Mouse (Mus musculus): ENCODE data around the gene Myo1d. TPM values are rescaled to one million over a fixed set of nuclear protein-coding genes. Genes with fewer than 3 reads are reported as not detected.

Myo1d gene
- polyA plus RNA-seq, 1 experiment from 2014 or later = 68.2 TPM

DNA sequence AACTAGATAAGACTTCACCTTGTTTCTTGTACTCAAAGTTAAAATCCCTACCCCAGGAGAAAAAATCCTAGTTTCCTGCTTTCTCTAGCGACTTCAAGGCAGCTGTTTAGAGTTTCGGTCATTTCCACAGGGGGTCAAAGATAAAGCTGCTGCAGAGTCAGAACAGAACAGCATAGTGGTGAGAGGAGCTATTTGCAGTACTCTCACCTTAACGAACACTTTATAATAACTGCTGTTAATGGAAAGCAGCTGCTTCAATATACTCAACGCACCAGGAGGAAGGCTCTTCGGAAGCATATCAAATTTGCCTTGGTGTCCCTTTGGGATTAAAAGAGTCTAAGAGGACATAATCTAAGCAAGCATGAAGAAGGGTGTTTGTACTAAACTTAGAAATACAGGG, 190.4 kb downstream of the Myo1d start:
- H3K4me2 ChIP-seq (replicated peaks) = no peak overlapping the region
- H3K9me3 ChIP-seq = no peaks in the 10 kb centered on the region
- H3K4me1 ChIP-seq (replicated peaks) = no peaks in the 10 kb centered on the region
- no peak overlapping the region for H3K4me3 ChIP-seq (replicated peaks)
- no peak overlapping the region for H3K27ac ChIP-seq
- no peaks in the 10 kb centered on the region for H3K27me3 ChIP-seq (replicated peaks)
- no peak overlapping the region for H3K9ac ChIP-seq
- H3K36me3 ChIP-seq = 0 out of 2 replicates have a peak, but pooled peaks cover 3% of the 10 kb centered on the region
- WGBS = 56% methylated on average over 5 of the region's 5 CpGs
- ATAC-seq = no peak

DNA sequence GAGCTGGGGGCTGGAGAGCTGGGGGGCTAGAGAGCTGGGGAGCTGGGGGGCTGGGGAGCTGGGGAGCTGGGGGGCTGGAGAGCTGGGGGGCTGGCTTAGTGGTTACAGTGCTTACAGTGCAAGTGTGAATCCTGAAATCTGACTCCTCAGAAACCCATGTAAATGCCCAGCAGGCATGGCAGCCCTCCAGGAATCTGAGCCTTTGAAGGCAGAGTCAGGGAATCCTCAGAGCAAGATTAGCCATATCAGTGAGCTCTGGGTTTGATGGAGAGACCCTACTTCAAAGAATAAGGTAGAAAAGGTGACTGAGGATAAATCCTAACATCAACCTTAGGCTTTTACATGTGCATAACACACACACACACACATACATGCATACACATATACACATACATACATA, 194.1 kb downstream of the Myo1d start:
- H3K4me1 ChIP-seq (replicated peaks) = no peaks in the 10 kb centered on the region
- H3K36me3 ChIP-seq = no peaks in the 10 kb centered on the region
- no peak overlapping the region for H3K9ac ChIP-seq
- no peak overlapping the region for H3K4me3 ChIP-seq (replicated peaks)
- H3K4me2 ChIP-seq (replicated peaks) = no peak overlapping the region
- H3K9me3 ChIP-seq = no peaks in the 10 kb centered on the region
- no peaks in the 10 kb centered on the region for H3K27me3 ChIP-seq (replicated peaks)
- ATAC-seq = no peak
- H3K27ac ChIP-seq = no peak overlapping the region

- Histone ChIP-seq H3K27me3 (replicated peaks) (no peaks in the 10 kb centered on the region), H3K27ac (no peak overlapping the region), H3K9me3 (no peaks in the 10 kb centered on the region), H3K4me3 (replicated peaks) (no peak overlapping the region), H3K36me3 (no peaks in the 10 kb centered on the region), H3K9ac (no peak overlapping the region), H3K4me2 (replicated peaks) (no peak overlapping the region), H3K4me1 (replicated peaks) (no peaks in the 10 kb centered on the region)
- WGBS = 52% methylated on average over 11 of the region's 11 CpGs
- ATAC-seq = no peak
These were observed 194.6 kb downstream of the Myo1d start for GRCm38 (mm10) chr11:80585211-80585610.

DNA sequence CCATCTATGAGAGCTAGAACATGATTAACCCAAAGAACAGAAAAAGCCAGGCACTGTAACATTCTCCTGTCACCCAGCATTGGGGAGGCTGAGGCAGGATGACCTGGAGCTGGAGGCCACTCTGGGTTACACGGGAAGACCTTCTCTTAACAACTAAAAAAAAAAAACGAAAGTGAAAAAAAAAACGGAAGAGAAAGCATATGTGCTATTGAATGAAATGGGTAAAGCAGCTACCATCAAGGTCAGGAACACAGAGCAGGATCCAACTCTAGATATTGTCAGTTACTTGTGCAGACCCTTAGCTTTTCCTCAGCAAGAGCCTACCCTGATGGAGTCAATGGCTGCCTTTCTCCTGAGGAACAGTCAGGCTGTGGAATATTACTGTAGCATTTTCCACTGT, 199.3 kb downstream of the Myo1d start:
- H3K27me3 ChIP-seq (replicated peaks) = no peaks in the 10 kb centered on the region
- WGBS = 85% methylated on average over 3 of the region's 3 CpGs
- H3K36me3 ChIP-seq = no peaks in the 10 kb centered on the region
- no peaks in the 10 kb centered on the region for H3K4me1 ChIP-seq (replicated peaks)
- H3K9ac ChIP-seq = no peak overlapping the region
- H3K27ac ChIP-seq = no peak overlapping the region
- no peak for ATAC-seq
- H3K4me3 ChIP-seq (replicated peaks) = no peak overlapping the region
- no peak overlapping the region for H3K4me2 ChIP-seq (replicated peaks)
- H3K9me3 ChIP-seq = no peaks in the 10 kb centered on the region

DNA sequence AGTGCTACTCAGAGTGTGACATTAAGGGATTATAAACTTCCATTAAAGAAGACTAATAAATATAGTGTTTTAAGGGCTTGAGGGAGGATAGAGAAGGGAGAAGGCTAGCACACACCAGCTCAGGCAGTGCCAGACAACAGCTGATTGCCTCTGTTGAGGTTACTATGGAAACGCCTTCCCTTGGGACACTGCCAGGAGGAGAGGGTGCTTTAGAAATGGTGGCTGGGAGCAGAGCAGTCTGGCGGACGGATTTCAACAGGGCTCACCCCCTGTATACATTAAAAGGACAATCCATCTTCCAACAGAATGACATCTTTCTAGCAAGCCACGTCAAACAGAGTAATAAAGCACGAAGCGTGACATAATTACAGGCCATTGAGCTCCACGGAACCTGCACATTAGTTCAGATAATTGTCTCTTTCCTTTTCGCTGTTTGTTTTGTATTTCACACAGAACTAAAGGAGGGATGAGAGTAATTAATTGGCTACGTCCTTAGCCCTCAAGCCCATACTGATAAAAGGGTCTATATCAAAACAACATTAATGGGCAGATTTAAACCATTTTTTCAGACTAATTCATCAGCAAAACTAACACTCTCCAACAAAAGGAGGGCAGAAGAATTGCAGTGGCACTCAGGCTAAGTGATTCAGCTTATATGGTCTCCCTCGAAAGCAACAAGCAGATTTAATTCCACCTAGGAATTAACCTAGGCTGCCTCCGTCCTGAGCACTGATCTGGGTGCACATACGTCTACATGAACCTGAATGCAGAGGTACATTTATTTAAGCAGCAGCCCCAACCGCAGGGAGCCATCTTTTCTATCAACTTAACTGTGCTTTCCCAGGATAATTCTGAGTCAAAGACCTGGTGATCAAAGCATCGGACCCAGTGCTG, 201.8 kb downstream of the Myo1d start:
- 23% methylated on average over 14 of the region's 14 CpGs for WGBS
- no peak overlapping the region for H3K27ac ChIP-seq
- peak; percentile 84 for ATAC-seq
- H3K36me3 ChIP-seq = no peaks in the 10 kb centered on the region
- no peaks in the 10 kb centered on the region for H3K9me3 ChIP-seq
- no peak overlapping the region for H3K9ac ChIP-seq
- H3K4me1 ChIP-seq (replicated peaks) = no peaks in the 10 kb centered on the region
- H3K27me3 ChIP-seq (replicated peaks) = no peaks in the 10 kb centered on the region
- no peak overlapping the region for H3K4me3 ChIP-seq (replicated peaks)
- H3K4me2 ChIP-seq (replicated peaks) = peak overlapping the region; percentile 35

DNA sequence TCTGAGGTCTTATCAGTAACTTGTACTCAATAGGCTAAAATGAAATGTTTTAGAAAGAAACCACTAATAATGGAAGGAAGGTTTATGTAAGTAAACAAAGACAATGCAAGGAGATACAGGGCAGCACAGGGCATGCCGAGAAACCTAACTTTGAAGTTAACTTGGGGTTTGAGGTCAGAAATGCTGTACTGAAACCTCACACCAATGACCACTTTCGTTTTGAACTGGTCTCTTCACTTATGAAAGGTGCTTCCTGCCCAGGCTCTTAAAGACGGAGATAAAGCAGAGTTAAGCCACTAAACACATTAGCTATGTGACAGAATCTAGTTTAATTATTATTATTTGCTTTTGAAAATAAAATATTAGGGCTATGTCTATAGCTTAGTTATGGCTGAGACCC, 204.0 kb downstream of the Myo1d start:
- Histone ChIP-seq H3K27me3 (replicated peaks) (no peaks in the 10 kb centered on the region), H3K4me1 (replicated peaks) (no peaks in the 10 kb centered on the region), H3K27ac (no peak overlapping the region), H3K9ac (no peak overlapping the region), H3K4me2 (replicated peaks) (no peak overlapping the region), H3K36me3 (no peaks in the 10 kb centered on the region), H3K4me3 (replicated peaks) (no peak overlapping the region), H3K9me3 (no peaks in the 10 kb centered on the region)
- 64% methylated on average over 3 of the region's 3 CpGs for WGBS
- ATAC-seq = no peak

GRCm38 (mm10) chr11:80566286-80566685, 213.5 kb downstream of the Myo1d start:
- ATAC-seq = no peak
- Histone ChIP-seq H3K36me3 (no peaks in the 10 kb centered on the region), H3K27me3 (replicated peaks) (no peaks in the 10 kb centered on the region), H3K27ac (no peak overlapping the region), H3K9ac (no peak overlapping the region), H3K9me3 (no peaks in the 10 kb centered on the region), H3K4me1 (replicated peaks) (no peaks in the 10 kb centered on the region), H3K4me2 (replicated peaks) (no peak overlapping the region), H3K4me3 (replicated peaks) (no peak overlapping the region)
- 85% methylated on average over 3 of the region's 3 CpGs for WGBS

- Histone ChIP-seq H3K4me2 (replicated peaks) (no peak overlapping the region), H3K9me3 (no peaks in the 10 kb centered on the region), H3K9ac (no peak overlapping the region), H3K4me1 (replicated peaks) (no peaks in the 10 kb centered on the region), H3K4me3 (replicated peaks) (no peak overlapping the region), H3K27me3 (replicated peaks) (no peaks in the 10 kb centered on the region), H3K36me3 (no peaks in the 10 kb centered on the region), H3K27ac (no peak overlapping the region)
- 60% methylated on average over 7 of the region's 7 CpGs for WGBS
- no peak for ATAC-seq
These were observed 214.6 kb downstream of the Myo1d start for GRCm38 (mm10) chr11:80564975-80565965.

DNA sequence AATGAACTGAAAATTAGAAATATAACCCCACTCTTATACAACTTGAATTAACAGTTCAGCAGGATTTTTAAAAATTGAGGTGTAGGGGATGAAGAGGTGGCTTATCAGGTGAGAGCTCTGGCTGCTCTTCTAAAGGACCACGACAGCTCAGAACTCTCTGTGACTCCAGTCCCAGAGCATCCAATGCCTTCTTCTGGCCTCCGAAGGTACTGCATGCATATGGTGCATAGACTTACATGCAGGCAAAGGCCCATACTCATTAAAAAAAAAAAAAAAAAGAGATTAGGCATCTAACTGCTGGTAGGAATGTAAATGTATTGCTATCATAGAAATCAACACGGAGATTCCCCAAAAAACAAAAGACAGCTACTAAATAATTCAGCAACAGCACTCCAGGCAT, 217.3 kb downstream of the Myo1d start:
- WGBS = 46% methylated on average over 3 of the region's 3 CpGs
- Histone ChIP-seq H3K27ac (no peak overlapping the region), H3K36me3 (no peaks in the 10 kb centered on the region), H3K4me2 (replicated peaks) (no peak overlapping the region), H3K4me3 (replicated peaks) (no peak overlapping the region), H3K9me3 (no peaks in the 10 kb centered on the region), H3K9ac (no peak overlapping the region), H3K27me3 (replicated peaks) (no peaks in the 10 kb centered on the region), H3K4me1 (replicated peaks) (no peaks in the 10 kb centered on the region)
- ATAC-seq = no peak

DNA sequence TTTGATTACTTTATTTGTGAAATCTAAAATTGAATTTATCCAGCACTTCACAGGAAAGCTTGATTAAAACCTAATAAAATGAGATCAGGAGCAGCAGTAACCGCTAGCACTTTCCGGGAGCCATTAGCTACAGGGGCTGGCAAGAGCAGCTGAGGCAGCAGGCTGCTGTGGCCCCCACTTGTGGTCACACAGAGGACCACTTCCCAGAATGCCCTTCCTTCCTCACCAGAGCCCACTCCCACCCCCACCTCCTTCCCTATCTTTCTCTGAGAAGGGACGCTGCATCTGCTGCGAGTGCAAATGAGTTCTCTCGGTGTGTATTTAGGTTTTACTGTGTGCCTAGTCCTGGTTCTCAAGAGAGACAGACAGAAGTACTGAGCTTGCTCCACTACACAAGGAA, 219.1 kb downstream of the Myo1d start:
- no peak overlapping the region for H3K4me3 ChIP-seq (replicated peaks)
- ATAC-seq = no peak
- no peak overlapping the region for H3K27ac ChIP-seq
- H3K9ac ChIP-seq = no peak overlapping the region
- no peaks in the 10 kb centered on the region for H3K27me3 ChIP-seq (replicated peaks)
- H3K36me3 ChIP-seq = no peaks in the 10 kb centered on the region
- no peaks in the 10 kb centered on the region for H3K4me1 ChIP-seq (replicated peaks)
- no peaks in the 10 kb centered on the region for H3K9me3 ChIP-seq
- no peak overlapping the region for H3K4me2 ChIP-seq (replicated peaks)
- 70% methylated on average over 5 of the region's 5 CpGs for WGBS

DNA sequence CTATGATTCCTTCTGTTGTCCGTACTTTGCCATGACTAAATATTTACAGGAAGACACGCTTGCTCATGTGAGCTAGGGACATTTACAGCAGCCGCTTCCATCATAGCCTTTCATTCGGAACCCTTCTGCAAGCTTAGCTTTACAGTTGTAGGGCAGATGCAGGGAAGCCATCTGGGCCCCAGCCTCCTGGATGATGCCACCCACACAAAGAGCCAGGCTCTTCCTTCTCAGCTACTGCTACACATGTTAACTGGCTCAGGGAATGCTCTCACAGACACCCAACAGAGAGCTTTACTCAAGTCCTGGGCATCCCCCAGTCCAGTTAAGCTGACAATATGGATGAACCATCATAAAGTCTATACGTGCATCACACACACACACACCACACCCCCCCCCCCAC, 224.4 kb downstream of the Myo1d start:
- ATAC-seq = no peak
- H3K27ac ChIP-seq = no peak overlapping the region
- H3K36me3 ChIP-seq = no peaks in the 10 kb centered on the region
- H3K4me3 ChIP-seq (replicated peaks) = no peak overlapping the region
- H3K27me3 ChIP-seq (replicated peaks) = no peaks in the 10 kb centered on the region
- no peak overlapping the region for H3K4me2 ChIP-seq (replicated peaks)
- no peaks in the 10 kb centered on the region for H3K4me1 ChIP-seq (replicated peaks)
- H3K9me3 ChIP-seq = no peaks in the 10 kb centered on the region
- no peak overlapping the region for H3K9ac ChIP-seq
- 87% methylated on average over 5 of the region's 5 CpGs for WGBS

DNA sequence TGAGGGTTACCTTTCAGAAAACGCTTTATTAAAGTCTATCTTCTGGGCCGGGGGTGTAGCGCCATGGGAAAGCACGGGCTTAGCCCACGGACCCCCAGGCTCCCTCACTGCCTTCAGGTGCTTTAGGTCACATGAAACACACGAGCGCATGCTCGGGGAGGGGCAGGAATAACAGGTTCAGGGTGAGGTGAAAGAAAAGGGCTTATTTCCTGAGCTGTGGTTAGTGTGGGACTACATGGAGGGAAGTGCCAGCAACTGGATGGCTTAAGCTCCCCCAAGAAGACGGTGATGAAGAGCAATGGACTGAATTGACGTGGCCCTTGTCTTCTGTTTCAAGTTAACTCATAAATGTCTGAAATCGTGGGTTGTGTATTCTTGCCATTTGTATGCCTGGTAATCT, 226.8 kb downstream of the Myo1d start:
- no peak for ATAC-seq
- no peaks in the 10 kb centered on the region for H3K27me3 ChIP-seq (replicated peaks)
- H3K4me3 ChIP-seq (replicated peaks) = no peak overlapping the region
- H3K4me2 ChIP-seq (replicated peaks) = no peak overlapping the region
- H3K27ac ChIP-seq = no peak overlapping the region
- 78% methylated on average over 11 of the region's 11 CpGs for WGBS
- H3K4me1 ChIP-seq (replicated peaks) = no peaks in the 10 kb centered on the region
- H3K9me3 ChIP-seq = no peaks in the 10 kb centered on the region
- no peaks in the 10 kb centered on the region for H3K36me3 ChIP-seq
- no peak overlapping the region for H3K9ac ChIP-seq
